Mouse (Mus musculus): ENCODE measurements around the gene Glb1l2. TPM values are rescaled to one million over a fixed set of nuclear protein-coding genes. Genes with fewer than 3 reads are reported as not detected.

The Glb1l2 gene
- total RNA-seq, 2 experiments from 2014 or later: 0.67 to 1.9 TPM

- intact Hi-C loops (cut with DNase I): no loop called here
- no peak for DNase-seq
Measured at GRCm38 (mm10) chr9:26733206-26733891, 72.9 kb downstream of the Glb1l2 start, which contains the start of gene B3gat1. Gene B3gat1 (plus strand): TSS chr9:26733728.

GRCm38 (mm10) chr9:26728556-26728955 lies 77.7 kb downstream of the Glb1l2 start:
- intact Hi-C loops (cut with DNase I): no loop called here
- DNase-seq: no peak

GRCm38 (mm10) chr9:26727445-26727844 lies 78.8 kb downstream of the Glb1l2 start:
- DNase-seq: peak; percentile 12 to 32
- intact Hi-C loops (cut with DNase I): no loop called here

GRCm38 (mm10) chr9:26725709-26726108 lies 80.6 kb downstream of the Glb1l2 start:
- no peak for DNase-seq
- intact Hi-C loops (cut with DNase I): no loop called here

- intact Hi-C loops (cut with DNase I): no loop called here
- DNase-seq: no peak
Measured at GRCm38 (mm10) chr9:26721771-26722170, 84.5 kb downstream of the Glb1l2 start.

- intact Hi-C loops (cut with DNase I): no loop called here
- DNase-seq: no peak
Measured at GRCm38 (mm10) chr9:26718388-26718787, 87.9 kb downstream of the Glb1l2 start.

Other genes starting within 250 kb of the Glb1l2 start
- gene B3gat1, start 72.7 kb downstream of the Glb1l2 start, total RNA-seq (2021): not detected
- gene Glb1l3, start 54.4 kb upstream of the Glb1l2 start, total RNA-seq (2021): not detected
- gene Gm1110, start 116.6 kb upstream of the Glb1l2 start, total RNA-seq (2021): not detected
- 10 to 100 TPM; 52.3 to 54.0 TPM for gene Acad8, start 193.1 kb upstream of the Glb1l2 start, total RNA-seq (2021)
- 10 to 100 TPM; 29.0 to 32.7 TPM for gene Thyn1, start 193.2 kb upstream of the Glb1l2 start, total RNA-seq (2021)
- gene Vps26b, start 223.6 kb upstream of the Glb1l2 start, total RNA-seq (2021): 10 to 100 TPM; 30.9 to 35.6 TPM
- gene Ncapd3, start 223.7 kb upstream of the Glb1l2 start, total RNA-seq (2021): 10 to 100 TPM; 17.6 to 18.6 TPM

All from heart, postnatal 10 days (tissue).